Mouse (Mus musculus): ENCODE measurements around the gene Nectin2. TPM values are rescaled to one million over a fixed set of nuclear protein-coding genes. Genes with fewer than 3 reads are reported as not detected.

Gene Nectin2
- polyA plus RNA-seq, 1 experiment from 2014 or later = 52.5 TPM

GRCm38 (mm10) chr7:19713598-19713997, 36.7 kb downstream of the Nectin2 start:
- WGBS = 85% methylated on average over 9 of the region's 9 CpGs
- no peaks in the 10 kb centered on the region for H3K9me3 ChIP-seq (ENCODE audit: control insufficient read depth, low read length)
- DNase-seq (ENCODE audit: low spot score) = no peak
- no peak overlapping the region for H3K4me3 ChIP-seq (ENCODE audit: low read depth, low read length)
- H3K4me1 ChIP-seq (replicated peaks; ENCODE audit: control insufficient read depth, insufficient read depth, low read length) = peaks cover 5% of the 10 kb centered on the region
- no peak for ATAC-seq (ENCODE audit: low FRiP score)
- H3K36me3 ChIP-seq (ENCODE audit: control insufficient read depth, insufficient read depth, low read length) = 0 out of 2 replicates have a peak, but pooled peaks cover 4% of the 10 kb centered on the region
- H3K4me2 ChIP-seq (replicated peaks; ENCODE audit: low read depth, low read length) = no peak overlapping the region
- no peak overlapping the region for H3K27ac ChIP-seq (ENCODE audit: low read depth, low read length)
- H3K27me3 ChIP-seq (ENCODE audit: control insufficient read depth, insufficient read depth, low read length) = no peaks in the 10 kb centered on the region
- no peak overlapping the region for H3K9ac ChIP-seq (ENCODE audit: low read depth, low read length)

GRCm38 (mm10) chr7:19713196-19713595, 37.1 kb downstream of the Nectin2 start:
- 59% methylated on average over 4 of the region's 4 CpGs for WGBS
- Histone ChIP-seq H3K9ac (ENCODE audit: low read depth, low read length) (no peak overlapping the region), H3K27ac (ENCODE audit: low read depth, low read length) (no peak overlapping the region), H3K36me3 (ENCODE audit: control insufficient read depth, insufficient read depth, low read length) (0 out of 2 replicates have a peak, but pooled peaks cover 4% of the 10 kb centered on the region), H3K9me3 (ENCODE audit: control insufficient read depth, low read length) (no peaks in the 10 kb centered on the region), H3K4me2 (replicated peaks; ENCODE audit: low read depth, low read length) (no peak overlapping the region), H3K27me3 (ENCODE audit: control insufficient read depth, insufficient read depth, low read length) (no peaks in the 10 kb centered on the region), H3K4me3 (ENCODE audit: low read depth, low read length) (no peak overlapping the region), H3K4me1 (replicated peaks; ENCODE audit: control insufficient read depth, insufficient read depth, low read length) (peaks cover 5% of the 10 kb centered on the region)
- ATAC-seq (ENCODE audit: low FRiP score) = no peak
- peak; percentile 27 for DNase-seq (ENCODE audit: low spot score)

GRCm38 (mm10) chr7:19712414-19712813, 37.9 kb downstream of the Nectin2 start:
- WGBS = 82% methylated on average over 4 of the region's 4 CpGs
- no peak overlapping the region for H3K27ac ChIP-seq (ENCODE audit: low read depth, low read length)
- no peak overlapping the region for H3K4me2 ChIP-seq (replicated peaks; ENCODE audit: low read depth, low read length)
- peaks cover 5% of the 10 kb centered on the region for H3K4me1 ChIP-seq (replicated peaks; ENCODE audit: control insufficient read depth, insufficient read depth, low read length)
- H3K36me3 ChIP-seq (ENCODE audit: control insufficient read depth, insufficient read depth, low read length) = 0 out of 2 replicates have a peak, but pooled peaks cover 5% of the 10 kb centered on the region
- no peak for ATAC-seq (ENCODE audit: low FRiP score)
- H3K9ac ChIP-seq (ENCODE audit: low read depth, low read length) = no peak overlapping the region
- no peaks in the 10 kb centered on the region for H3K27me3 ChIP-seq (ENCODE audit: control insufficient read depth, insufficient read depth, low read length)
- no peak for DNase-seq (ENCODE audit: low spot score)
- no peak overlapping the region for H3K4me3 ChIP-seq (ENCODE audit: low read depth, low read length)
- no peaks in the 10 kb centered on the region for H3K9me3 ChIP-seq (ENCODE audit: control insufficient read depth, low read length)

- H3K27ac ChIP-seq (ENCODE audit: low read depth, low read length) = no peak overlapping the region
- ATAC-seq (ENCODE audit: low FRiP score) = no peak
- peaks cover 5% of the 10 kb centered on the region for H3K4me1 ChIP-seq (replicated peaks; ENCODE audit: control insufficient read depth, insufficient read depth, low read length)
- no peak overlapping the region for H3K4me3 ChIP-seq (ENCODE audit: low read depth, low read length)
- DNase-seq (ENCODE audit: low spot score) = no peak
- 89% methylated on average over 10 of the region's 10 CpGs for WGBS
- H3K4me2 ChIP-seq (replicated peaks; ENCODE audit: low read depth, low read length) = no peak overlapping the region
- no peak overlapping the region for H3K9ac ChIP-seq (ENCODE audit: low read depth, low read length)
- no peaks in the 10 kb centered on the region for H3K9me3 ChIP-seq (ENCODE audit: control insufficient read depth, low read length)
- 0 out of 2 replicates have a peak, but pooled peaks cover 6% of the 10 kb centered on the region for H3K36me3 ChIP-seq (ENCODE audit: control insufficient read depth, insufficient read depth, low read length)
- H3K27me3 ChIP-seq (ENCODE audit: control insufficient read depth, insufficient read depth, low read length) = no peaks in the 10 kb centered on the region
Measured at GRCm38 (mm10) chr7:19710650-19711049, 39.6 kb downstream of the Nectin2 start.

GRCm38 (mm10) chr7:19705271-19705670, 45.0 kb downstream of the Nectin2 start:
- no peak overlapping the region for H3K4me3 ChIP-seq (ENCODE audit: low read depth, low read length)
- WGBS = 97% methylated on average over 7 of the region's 7 CpGs
- 0 out of 2 replicates have a peak, but pooled peaks cover 5% of the 10 kb centered on the region for H3K36me3 ChIP-seq (ENCODE audit: control insufficient read depth, insufficient read depth, low read length)
- H3K27ac ChIP-seq (ENCODE audit: low read depth, low read length) = no peak overlapping the region
- H3K4me2 ChIP-seq (replicated peaks; ENCODE audit: low read depth, low read length) = no peak overlapping the region
- no peaks in the 10 kb centered on the region for H3K27me3 ChIP-seq (ENCODE audit: control insufficient read depth, insufficient read depth, low read length)
- ATAC-seq (ENCODE audit: low FRiP score) (no peak), DNase-seq (ENCODE audit: low spot score) (no peak)
- H3K9ac ChIP-seq (ENCODE audit: low read depth, low read length) = no peak overlapping the region
- no peaks in the 10 kb centered on the region for H3K9me3 ChIP-seq (ENCODE audit: control insufficient read depth, low read length)
- no peaks in the 10 kb centered on the region for H3K4me1 ChIP-seq (replicated peaks; ENCODE audit: control insufficient read depth, insufficient read depth, low read length)

- Histone ChIP-seq H3K9me3 (ENCODE audit: control insufficient read depth, low read length) (no peaks in the 10 kb centered on the region), H3K4me2 (replicated peaks; ENCODE audit: low read depth, low read length) (no peak overlapping the region), H3K36me3 (ENCODE audit: control insufficient read depth, insufficient read depth, low read length) (0 out of 2 replicates have a peak, but pooled peaks cover 5% of the 10 kb centered on the region), H3K4me3 (ENCODE audit: low read depth, low read length) (no peak overlapping the region), H3K9ac (ENCODE audit: low read depth, low read length) (no peak overlapping the region), H3K27me3 (ENCODE audit: control insufficient read depth, insufficient read depth, low read length) (no peaks in the 10 kb centered on the region), H3K27ac (ENCODE audit: low read depth, low read length) (no peak overlapping the region), H3K4me1 (replicated peaks; ENCODE audit: control insufficient read depth, insufficient read depth, low read length) (no peaks in the 10 kb centered on the region)
- DNase-seq (ENCODE audit: low spot score) (no peak), ATAC-seq (ENCODE audit: low FRiP score) (no peak)
- WGBS = 90% methylated on average over 4 of the region's 4 CpGs
Measured at GRCm38 (mm10) chr7:19704475-19704874, 45.8 kb downstream of the Nectin2 start.

GRCm38 (mm10) chr7:19702859-19703555, 47.3 kb downstream of the Nectin2 start:
- peaks cover 3% of the 10 kb centered on the region; the same call in 1 of the 2 replicates for H3K4me1 ChIP-seq (replicated peaks; ENCODE audit: control insufficient read depth, insufficient read depth, low read length)
- 0 out of 2 replicates have a peak, but pooled peaks cover 5% of the 10 kb centered on the region for H3K36me3 ChIP-seq (ENCODE audit: control insufficient read depth, insufficient read depth, low read length)
- H3K9me3 ChIP-seq (ENCODE audit: control insufficient read depth, low read length) = no peaks in the 10 kb centered on the region
- no peak overlapping the region for H3K27ac ChIP-seq (ENCODE audit: low read depth, low read length)
- no peak overlapping the region for H3K4me3 ChIP-seq (ENCODE audit: low read depth, low read length)
- WGBS = 93% methylated on average over 16 of the region's 16 CpGs
- ATAC-seq (ENCODE audit: low FRiP score) = no peak
- H3K4me2 ChIP-seq (replicated peaks; ENCODE audit: low read depth, low read length) = no peak overlapping the region
- H3K9ac ChIP-seq (ENCODE audit: low read depth, low read length) = no peak overlapping the region
- H3K27me3 ChIP-seq (ENCODE audit: control insufficient read depth, insufficient read depth, low read length) = no peaks in the 10 kb centered on the region
- DNase-seq (ENCODE audit: low spot score) = no peak

GRCm38 (mm10) chr7:19701069-19701761, 49.1 kb downstream of the Nectin2 start:
- ATAC-seq (ENCODE audit: low FRiP score) (peak; percentile 64), DNase-seq (ENCODE audit: low spot score) (peak; percentile 72)
- Histone ChIP-seq H3K27me3 (ENCODE audit: control insufficient read depth, insufficient read depth, low read length) (no peaks in the 10 kb centered on the region), H3K4me2 (replicated peaks; ENCODE audit: low read depth, low read length) (no peak overlapping the region), H3K4me1 (replicated peaks; ENCODE audit: control insufficient read depth, insufficient read depth, low read length) (peaks cover 3% of the 10 kb centered on the region; the same call in 1 of the 2 replicates), H3K27ac (ENCODE audit: low read depth, low read length) (no peak overlapping the region), H3K4me3 (ENCODE audit: low read depth, low read length) (no peak overlapping the region), H3K9me3 (ENCODE audit: control insufficient read depth, low read length) (no peaks in the 10 kb centered on the region), H3K9ac (ENCODE audit: low read depth, low read length) (no peak overlapping the region), H3K36me3 (ENCODE audit: control insufficient read depth, insufficient read depth, low read length) (peaks cover 7% of the 10 kb centered on the region; the same call in 1 of the 2 replicates)
- WGBS = 25% methylated on average over 20 of the region's 22 CpGs

All from hindbrain, embryonic 11.5 days (tissue).